Mouse (Mus musculus): ENCODE measurements around the gene Sval2.

Sval2 gene

DNA sequence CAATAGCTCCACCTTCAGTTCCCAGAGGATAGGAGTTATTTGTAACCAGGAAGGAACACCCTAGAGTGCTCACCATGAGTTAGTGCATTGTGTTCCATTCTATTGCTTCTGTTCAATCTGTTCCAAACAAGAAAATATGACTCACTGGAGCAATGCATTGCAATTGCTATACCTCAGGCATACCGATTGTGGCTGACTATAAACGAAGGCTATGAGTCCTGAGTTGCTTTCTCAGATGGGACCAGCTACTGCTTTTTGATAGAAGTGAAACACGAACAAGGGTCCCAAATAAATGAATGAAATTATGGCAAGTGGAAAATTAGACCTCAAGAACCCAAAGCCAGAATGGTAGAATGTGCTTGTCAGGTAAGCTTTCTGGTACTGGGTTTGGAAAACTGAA, at the start of gene Sval2:
Gene Sval2 (plus strand): TSS at position 301 of the 400 bp plus-strand sequence.
- no peak for DNase-seq (ENCODE audit: low read depth, low spot score)

DNA sequence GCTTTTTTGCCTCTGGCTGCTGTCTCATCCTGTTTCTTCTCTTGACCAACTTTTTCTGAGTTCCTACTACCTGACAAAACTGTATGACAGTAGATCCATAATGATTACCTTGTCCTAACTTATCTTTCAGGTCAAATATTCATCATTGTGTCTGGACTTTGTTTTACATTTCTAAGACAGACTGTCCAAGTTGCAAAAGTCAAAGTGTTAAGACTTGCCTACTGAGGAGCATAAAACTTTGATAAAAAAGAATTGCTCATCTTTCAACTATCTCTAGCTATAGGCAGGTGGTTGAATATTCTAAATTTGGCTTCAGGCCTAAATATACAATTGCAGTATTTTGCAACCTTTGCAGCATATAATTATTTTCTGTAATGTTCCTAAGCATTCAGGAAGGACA, 28.7 kb upstream of the Sval2 start:
- no peak for DNase-seq (ENCODE audit: low read depth, low spot score)

DNA sequence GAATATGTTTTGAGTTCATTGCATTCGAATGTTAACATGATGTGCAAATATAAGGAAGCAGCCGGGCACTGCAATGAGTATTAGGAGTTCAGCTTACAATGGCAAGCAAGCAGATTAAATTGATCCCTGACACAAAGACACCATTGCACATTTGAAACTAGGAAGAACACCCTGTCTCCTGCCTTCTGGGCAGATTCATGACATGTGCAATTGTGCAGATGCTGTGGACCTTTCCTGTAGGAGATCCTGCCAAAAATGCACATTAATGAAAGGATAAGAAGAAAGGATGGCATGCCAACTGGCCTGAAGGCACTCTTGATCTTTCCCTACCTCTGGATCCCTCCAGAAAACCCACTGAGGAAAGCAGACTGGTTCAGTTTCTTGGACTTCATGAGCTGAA, 23.3 kb upstream of the Sval2 start:
- no peak for DNase-seq (ENCODE audit: low read depth, low spot score)

DNA sequence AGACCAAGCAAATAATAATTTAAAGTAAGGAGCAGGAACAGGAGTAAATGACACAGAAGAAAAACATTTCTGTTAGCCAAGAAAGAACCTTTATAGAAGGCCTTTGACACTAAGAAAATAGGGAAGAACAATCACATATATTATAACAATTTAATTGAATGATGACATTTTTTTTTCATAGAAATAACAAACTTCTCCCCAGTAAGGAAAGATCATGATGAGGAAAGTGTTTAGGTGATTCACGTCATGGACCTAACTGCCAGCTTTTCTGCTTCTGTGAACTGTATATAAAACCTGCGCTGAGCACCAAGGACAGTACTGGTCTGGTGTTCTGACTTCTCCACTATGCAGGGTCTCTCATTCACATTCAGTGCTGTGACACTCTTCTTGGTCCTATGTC, 5.6 kb upstream of the Sval2 start, which contains the start of gene Pip:
Gene Pip (plus strand): TSS at position 301 of the 400 bp plus-strand sequence.
- no peak for DNase-seq (ENCODE audit: low read depth, low spot score)

DNA sequence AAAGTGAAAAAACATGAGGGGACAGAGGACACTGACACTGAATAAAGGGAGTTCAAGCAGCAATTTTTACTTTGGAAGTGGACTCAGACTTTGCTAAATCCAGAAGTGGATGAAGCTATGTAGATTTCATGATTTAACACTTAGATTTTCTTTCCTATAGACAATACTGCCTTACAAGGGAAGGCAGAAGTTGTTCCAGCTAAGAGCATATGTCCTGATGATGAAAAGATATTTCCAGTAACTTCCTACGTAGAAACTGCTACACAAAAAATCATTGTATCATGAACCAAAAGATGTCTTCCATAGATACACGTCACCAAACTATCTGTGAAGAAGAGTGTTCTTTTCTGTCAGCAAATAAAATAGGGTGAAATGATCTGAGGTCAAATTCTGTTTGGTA, 11.2 kb downstream of the Sval2 start:
- no peak for DNase-seq (ENCODE audit: low read depth, low spot score)

DNA sequence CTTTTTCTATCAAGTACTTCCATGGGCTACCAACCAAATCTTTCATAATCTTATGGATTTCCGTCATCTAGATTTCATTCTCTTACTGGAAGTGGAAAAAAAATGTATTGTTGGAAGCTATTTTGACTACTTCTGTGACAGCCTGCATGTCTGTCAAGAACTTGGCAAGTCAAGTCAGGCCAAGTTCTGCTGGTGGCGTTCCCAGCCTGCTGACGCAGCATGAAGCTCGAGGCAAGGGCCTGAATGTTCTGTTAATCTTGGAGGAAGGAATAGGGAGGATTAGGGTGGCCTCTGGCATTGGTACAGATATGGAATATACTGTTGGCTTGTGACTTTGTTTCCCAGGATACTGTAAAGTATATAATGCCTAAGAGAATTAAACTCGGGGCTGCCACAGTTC, 58.8 kb downstream of the Sval2 start:
- no peak for DNase-seq (ENCODE audit: low read depth, low spot score)
